Mouse (Mus musculus) naive thymus-derived CD4-positive, alpha-beta T cell, adult 5 months (primary cell): ENCODE data around the gene Gm10521. TPM values are rescaled to one million over a fixed set of nuclear protein-coding genes. Genes with fewer than 3 reads are reported as not detected.

Experiments
- polyA plus RNA-seq: library from polyadenylated mRNA; unstranded; fragments of 100-300 nt; shearing (Covaris generic); gene quantifications from one replicate; pipeline ENCODE4 v1.2.1, GENCODE M21; 2017

Gene Gm10521
- not detected for polyA plus RNA-seq

DNA sequence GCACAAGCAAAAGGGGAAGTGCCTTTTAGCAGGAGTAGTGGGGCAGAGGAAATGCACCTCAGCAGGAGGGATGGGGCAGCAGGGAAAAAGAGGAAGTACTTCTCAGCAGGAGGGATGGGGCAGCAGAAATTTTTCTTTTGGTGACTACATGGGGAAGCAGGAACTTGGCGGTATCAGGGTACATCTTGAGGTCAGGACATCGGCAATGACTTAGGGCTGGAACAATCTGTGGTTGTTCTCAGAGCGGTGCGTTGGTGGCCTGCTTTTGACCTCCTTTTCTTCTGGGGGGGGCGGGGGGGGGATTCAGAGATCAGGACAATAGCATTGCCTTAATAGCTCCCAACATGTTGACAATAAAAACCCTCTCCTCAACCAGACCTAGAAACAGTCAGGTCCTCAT lies at the start of gene Gm10521:
Gene Gm10521 (plus strand): TSS at position 301 of the 400 bp plus-strand sequence.

GRCm38 (mm10) chr1:171917305-171918039 lies 22.0 kb downstream of the Gm10521 start, which contains the start of gene Slamf6:
Gene Slamf6 (plus strand): TSS chr1:171917515.

Other genes with a start within 250 kb of the Gm10521 start
- gene Slamf7, start 242.6 kb upstream of the Gm10521 start, polyA plus RNA-seq: 0.78 TPM
- 85.6 TPM for gene Cd48, start 213.7 kb upstream of the Gm10521 start, polyA plus RNA-seq
- gene Slamf1, start 128.5 kb upstream of the Gm10521 start, polyA plus RNA-seq: 31.0 TPM
- 96.2 TPM for gene Cd84, start 56.0 kb upstream of the Gm10521 start, polyA plus RNA-seq
- gene Slamf6, start 21.9 kb downstream of the Gm10521 start, polyA plus RNA-seq: 235 TPM
- gene Vangl2, start 132.8 kb downstream of the Gm10521 start, polyA plus RNA-seq: 1.4 TPM
- gene Nhlh1, start 161.9 kb downstream of the Gm10521 start, polyA plus RNA-seq: not detected
- gene Copa, start 186.9 kb downstream of the Gm10521 start, polyA plus RNA-seq: 199 TPM
- gene Ncstn, start 187.1 kb downstream of the Gm10521 start, polyA plus RNA-seq: 102 TPM
- gene Pex19, start 231.1 kb downstream of the Gm10521 start, polyA plus RNA-seq: 41.6 TPM